Mouse (Mus musculus) cerebellum, adult 11 months (tissue): ENCODE data around the gene Ncam1.

ENCODE experiments used
- DNase-seq: peaks from one replicate; pipeline ENCODE4 v3.0.0; 2022

Ncam1 gene

DNA sequence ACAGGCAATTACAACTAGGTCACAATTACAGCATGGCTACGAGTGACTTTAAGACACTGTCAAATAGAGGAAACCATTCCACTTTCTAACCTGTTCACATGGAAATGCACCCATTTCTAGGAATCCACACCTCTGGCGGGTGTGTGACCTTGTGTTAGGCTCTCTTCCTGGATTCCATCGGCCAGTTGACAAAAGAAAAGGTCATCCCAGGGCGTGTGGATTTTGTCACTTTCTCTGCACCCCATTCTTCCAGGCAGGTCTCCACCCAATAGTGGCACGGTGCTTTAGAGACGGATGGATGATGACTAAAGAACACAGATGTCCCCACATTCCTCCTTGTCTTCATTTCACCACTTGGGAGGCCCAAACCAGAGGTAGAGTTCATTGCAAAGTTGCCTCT, 47.3 kb downstream of the Ncam1 start:
- DNase-seq = no peak

DNA sequence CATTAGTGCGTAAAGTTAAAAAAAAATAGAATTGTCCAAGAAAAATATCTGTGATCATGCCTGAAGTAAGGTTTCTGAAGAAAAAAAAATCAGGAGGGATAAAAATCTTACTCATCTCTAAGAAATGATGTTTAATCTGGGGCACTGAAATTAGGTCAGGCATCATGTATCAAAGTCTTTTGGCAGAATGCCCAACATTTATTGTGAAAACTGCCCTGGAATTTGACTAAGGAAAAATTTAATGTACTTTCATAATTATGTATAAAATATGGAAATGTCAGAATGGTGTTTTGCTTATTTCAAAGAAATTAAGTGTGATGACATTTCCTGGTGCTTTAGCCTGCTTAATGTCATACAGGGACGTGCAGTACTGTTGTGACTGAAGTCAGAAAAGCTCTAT, 52.5 kb downstream of the Ncam1 start:
- no peak for DNase-seq

DNA sequence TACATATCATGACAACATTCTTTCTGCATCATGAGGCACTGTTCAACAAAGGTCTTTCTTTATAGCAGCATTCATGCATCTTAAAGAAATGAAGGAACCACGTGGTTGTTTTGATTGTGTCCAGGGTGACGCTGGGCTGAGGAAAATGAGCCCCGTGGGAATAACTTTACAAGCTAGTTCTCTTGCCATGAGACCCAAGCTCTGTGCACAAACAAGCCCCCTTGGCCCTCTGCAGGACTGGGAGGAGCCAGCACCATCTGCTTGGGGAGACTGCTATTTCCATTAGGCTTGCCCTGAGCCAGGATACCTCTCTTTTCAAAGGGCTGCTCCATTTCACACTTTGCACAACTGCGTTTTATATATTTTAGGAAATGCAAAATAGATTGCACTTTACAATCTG, 53.0 kb downstream of the Ncam1 start:
- no peak for DNase-seq

DNA sequence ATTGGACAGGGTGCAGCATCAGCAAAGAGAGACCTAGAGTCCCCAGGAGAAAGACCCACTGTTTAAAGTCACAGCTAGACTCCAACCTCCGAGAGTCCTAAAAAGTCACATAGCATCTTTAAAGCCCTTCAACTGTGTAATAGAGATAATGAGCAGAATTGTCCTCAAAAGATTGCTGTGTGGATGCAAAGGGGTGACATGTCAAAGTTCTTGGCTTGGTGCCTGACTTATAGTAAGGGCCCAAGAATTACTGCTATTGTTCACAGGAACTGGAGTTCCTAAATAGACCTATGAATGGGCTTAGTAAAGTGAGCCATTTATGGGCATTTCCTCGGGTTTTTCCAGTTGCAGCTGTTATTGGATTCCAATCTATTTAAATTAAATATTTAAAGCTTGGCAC, 54.4 kb downstream of the Ncam1 start:
- DNase-seq = no peak

DNA sequence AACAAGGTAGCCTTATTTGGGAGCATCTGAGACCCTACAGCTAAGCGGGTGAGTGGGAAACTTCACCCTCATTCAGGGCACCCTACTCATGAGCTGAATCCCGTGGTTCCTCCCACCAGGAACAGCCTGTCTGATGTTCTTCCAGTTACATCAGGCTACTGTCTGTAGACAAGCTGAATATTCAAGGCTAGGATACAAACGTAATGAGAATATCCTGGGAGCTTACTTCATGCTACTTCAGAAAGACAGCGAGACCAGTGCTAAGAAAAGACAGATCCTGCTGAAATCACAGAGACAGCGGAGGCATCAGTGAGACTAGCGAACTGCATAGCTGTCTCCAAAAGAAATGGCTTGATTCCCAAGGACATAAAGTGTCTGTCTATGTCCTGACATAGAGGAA, 58.8 kb downstream of the Ncam1 start:
- DNase-seq = no peak

DNA sequence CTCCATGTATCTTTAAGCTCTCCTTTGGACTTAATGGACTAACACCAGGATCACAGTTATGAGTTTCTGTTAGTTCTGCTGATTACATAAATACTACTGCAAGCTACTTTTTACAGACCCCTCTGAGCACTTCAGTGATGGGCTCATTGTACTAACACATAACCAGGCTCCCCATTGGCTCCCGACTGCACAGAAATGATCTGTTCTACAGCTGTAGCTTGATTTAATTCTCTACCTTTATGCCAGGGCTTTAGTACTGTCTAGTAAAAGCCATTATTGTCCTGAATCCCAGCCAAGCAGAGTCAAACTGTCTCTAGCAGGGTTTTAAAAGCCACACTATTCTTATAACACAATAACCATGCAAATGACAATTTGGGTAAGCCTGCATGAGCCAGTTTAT, 60.2 kb downstream of the Ncam1 start:
- no peak for DNase-seq

DNA sequence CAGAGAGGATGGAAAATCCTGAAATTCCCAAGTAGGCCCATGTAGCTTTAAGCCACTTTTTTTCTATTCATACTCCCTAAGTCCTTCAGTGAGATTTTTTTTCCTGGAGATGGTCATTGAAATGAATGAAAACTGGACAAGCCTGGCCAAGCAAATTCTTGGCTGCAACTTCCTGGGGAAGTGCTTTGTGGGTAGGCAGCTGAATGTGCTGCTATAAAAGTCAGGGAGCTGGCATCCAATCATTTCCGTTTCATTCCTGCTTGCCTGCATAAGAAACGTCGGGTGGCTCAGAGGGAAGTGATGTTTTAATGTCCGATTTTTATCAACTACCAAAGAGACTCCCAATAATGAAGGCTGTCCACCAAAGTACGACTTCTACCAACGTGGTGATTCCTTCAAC, 61.6 kb downstream of the Ncam1 start:
- no peak for DNase-seq

DNA sequence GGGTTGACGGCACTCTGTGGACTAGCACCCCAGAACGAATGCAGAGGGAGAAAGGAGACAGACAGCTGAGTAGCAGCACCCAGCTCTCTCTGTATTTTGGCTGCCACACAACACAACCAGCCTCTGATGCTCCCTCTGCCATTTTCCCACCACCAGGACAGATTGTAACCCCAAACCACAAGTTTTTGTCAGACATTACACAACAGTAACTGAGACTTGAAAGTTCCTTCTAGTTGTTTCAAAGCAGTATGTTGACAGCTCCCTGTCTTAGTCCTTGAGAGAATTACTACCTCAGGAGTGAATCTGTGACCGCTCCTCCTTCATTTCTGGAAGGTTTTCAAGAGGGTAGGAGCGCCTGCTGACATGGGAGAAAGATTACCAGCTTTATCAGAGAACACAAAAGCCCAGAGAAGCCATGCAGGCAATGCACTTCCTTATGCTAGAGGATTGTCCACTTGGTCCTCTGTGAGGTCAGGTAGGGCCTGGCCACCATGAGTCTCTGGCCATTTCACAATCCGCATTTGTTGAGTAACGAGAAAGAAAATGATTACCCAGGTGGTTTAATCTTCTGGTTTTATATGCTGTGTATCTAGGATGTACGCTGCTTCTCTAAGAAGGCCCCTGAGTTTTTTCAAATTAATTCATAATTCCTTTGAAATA, 64.2 kb downstream of the Ncam1 start:
- DNase-seq = no peak

DNA sequence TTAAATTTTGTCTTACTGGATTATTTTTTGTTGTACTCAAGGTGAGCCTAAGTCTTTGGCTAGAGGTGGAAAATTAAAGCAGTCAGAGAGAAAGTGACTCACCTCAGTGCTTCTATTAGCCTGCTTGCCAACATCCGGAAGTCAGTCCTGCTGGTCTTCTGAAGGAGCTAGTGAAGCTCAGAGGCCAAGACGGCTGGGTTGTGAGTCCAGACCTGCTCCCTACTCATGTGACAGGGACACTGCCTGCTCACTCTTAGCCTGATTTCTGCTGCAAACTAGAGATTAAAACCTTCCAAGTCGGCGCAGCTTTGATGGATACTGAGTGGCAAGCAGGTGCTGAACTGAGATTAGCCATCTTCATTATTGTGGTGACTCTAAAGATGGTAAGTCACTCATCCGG, 65.0 kb downstream of the Ncam1 start:
- DNase-seq = peak; percentile 47

DNA sequence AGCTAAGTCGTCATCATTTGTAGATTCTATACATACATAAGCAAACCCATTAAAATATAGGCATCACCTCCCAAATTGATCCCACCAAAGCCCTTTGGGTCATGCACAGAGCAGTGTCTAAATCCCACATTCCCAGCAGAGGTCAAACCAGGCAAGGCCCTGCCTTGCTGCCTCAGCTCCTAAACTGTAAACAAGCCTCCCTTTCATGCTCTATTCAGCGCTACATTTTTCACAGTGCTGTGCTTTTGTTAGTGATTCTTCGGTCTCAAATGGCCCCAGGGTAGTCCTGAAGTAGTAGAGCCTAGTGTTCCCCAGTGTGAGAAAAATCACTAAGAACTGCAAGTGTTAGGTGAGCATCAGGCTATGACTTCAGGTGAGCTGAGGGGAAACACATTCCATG, 69.2 kb downstream of the Ncam1 start:
- DNase-seq = no peak

DNA sequence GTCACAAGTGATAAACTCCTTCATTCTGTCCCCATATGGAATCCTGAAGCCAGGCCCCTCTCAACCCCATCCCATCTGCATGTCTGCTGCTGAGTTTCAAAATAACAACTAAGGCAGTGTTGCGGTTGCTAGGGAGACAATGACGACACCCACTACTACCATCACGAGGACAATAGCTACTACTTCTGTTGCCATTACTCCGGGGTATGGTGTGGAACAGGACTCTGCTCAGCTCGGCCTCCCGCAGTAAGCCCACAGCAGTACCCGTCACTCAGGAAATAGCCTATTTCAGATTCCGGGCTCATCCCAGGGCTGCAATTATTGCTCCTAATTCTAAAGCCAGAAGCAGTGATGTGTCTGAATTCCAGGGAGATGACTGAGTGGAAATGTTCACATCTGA, 70.5 kb downstream of the Ncam1 start:
- DNase-seq = no peak

DNA sequence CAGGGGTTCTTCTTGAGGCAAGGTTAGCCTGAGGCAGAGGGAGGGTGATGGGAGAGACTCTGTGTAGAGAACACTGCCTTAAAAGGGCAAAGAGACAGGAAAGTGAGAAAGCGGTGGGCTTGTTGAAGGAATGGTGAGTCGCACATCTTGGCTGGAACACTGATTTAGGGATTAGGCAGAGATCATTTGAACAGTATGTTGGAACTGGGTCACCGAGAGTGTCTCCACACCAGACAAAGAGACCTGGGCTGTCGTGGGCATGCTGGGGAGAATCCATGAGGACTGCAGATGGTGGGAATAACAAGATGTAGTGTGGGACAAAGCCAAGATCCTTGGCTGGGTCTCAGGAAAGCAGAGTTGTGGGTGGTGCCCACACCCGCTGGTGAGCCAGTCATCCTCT, 76.0 kb downstream of the Ncam1 start:
- peak; percentile 65 for DNase-seq

DNA sequence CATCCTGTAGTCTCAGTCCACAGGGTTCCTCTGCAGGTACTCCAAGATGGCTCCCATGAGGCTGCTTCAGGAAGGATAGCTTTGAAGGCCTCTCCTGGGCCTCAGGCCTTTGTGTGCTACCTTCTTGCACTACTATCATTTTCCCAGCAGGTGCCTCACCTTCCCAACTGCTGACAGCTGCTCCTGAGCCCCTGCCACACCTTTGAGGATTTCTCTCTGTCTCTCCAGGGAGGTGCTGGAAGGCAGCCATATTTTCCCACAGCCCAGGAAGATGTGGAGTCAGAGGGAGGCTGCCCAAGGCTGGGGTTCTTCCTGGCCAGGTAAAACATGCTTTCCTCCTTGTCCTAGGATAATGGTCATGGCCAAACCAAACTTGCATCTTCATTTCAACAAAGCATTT, 83.6 kb downstream of the Ncam1 start:
- DNase-seq = peak; percentile 56

DNA sequence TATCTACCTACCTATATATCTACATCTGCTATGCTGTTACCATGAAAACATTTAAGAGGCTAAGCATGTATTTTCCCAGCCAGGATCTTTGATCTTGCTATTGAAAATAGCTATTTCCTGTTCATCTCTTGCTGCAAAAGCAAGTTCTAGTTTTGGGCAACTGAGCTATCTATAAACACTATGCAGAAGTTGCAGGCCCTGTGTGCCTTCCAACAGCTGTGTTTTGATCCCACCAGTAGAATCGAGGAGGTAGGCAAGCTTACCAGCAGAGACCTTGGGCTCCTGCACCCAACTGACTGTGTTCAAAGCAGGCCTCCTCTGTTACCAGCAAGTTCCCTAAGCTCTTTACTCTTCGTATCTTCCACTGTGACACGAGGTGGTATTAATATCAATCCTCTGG, 84.6 kb downstream of the Ncam1 start:
- no peak for DNase-seq

DNA sequence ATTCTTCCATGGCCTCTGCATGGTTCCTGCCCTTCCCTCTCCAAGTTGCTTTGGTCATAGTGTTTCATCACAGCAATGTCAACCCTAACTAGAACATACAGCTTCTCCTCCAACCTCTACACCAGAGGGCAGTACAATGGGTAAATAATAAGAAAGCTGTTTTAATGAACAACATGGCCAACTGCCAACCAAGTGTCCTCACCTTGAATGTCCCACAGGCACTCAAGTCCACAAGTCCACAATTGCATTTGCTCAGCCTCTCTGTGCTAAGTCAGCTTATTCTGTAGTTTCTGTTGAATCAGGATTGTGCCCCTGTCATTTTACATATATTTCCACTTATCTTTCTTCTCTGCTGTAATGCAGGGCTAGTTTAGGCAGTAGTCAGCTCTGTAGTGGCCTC, 91.1 kb downstream of the Ncam1 start:
- DNase-seq = no peak

DNA sequence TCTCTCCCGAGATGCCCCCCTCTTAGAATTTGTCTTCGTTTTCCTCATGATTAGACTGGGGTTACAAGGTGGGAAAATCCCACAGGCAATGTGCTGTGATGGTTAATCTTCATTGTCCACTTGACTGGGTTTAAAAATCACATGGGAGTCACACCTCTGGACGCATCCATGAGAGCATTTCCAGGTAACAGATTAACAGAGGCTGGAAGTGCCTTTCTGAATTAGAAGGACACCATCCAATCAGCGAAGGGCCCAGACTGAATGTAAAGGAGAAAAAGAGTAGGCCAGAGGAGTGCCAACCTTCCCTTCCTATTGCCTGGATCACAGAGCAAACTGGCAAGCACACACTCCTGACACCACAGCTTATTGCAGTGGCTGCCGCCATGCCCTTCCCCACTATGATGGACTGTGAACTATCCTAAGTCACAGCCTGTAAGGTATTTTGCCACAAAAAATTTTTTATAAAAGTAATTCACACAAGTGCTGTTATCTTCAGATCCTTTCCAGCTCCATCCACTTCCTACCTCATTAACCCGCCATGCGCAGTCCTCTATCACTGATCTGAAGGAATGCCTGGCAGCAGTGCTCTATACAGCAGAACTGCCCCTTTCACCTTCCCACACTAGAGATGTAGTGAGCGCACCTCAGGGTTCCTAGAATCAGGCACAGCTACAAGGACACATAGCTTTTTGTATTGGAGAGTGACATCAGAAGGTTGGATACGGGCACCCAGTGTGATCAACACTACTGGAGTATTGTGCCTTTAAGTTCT, 94.3 kb downstream of the Ncam1 start:
- DNase-seq = no peak

DNA sequence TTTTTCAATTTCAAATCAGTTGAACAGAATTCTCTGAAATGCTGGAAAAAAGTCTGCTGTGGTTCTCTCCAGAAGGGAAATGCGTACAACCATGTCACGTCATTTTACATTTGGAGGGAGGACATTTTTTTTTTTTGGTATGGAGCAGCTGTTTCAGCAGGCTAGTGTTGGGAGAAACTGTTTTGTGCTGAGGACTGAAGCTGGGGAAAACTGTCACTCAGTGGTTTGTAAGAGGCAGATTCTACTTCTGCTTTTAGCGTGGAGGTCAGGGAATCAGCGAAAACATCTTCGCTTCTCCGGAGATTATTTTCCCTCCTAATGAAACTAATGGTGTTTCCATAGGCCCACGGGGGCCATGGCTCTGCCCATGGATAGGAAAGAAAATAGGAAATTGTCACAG, 103.4 kb downstream of the Ncam1 start:
- DNase-seq = no peak

DNA sequence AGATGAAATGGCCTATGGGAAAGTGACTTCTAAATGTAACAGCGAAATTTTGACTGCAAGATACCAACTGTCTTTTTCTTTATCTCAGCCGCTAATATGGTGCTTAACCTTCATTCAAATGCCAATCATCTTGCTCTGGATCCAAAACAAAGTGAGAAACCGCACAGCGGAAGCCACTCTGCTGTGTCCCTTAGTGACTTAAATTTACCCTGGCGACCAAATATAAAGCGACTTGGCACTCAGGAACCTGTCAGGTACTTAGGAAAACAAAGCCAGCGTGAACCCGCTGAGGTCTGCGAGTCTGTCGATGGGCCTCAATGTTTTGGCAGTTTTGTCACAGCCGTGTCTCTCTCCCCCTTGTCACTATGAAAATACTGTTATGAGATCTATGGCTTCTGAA, 105.9 kb downstream of the Ncam1 start:
- DNase-seq = no peak

DNA sequence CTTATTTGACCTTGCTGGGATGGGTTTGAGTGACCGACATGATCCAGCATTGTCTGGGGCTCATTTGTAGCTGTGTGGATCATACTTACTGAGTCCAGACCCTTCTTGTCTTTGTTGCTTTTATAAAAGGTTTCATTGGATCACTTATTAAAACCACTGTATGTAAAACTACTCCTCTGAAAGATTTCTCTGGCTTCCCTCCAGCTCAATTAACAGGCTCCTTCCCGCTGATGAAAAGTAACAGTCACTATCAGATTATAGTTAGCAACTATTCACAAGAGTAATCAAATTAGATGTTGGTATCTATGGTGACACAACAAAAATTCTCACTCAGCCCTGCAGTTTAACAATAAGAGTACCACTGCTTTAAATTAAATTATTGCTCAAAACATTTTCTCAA, 107.4 kb downstream of the Ncam1 start:
- no peak for DNase-seq

DNA sequence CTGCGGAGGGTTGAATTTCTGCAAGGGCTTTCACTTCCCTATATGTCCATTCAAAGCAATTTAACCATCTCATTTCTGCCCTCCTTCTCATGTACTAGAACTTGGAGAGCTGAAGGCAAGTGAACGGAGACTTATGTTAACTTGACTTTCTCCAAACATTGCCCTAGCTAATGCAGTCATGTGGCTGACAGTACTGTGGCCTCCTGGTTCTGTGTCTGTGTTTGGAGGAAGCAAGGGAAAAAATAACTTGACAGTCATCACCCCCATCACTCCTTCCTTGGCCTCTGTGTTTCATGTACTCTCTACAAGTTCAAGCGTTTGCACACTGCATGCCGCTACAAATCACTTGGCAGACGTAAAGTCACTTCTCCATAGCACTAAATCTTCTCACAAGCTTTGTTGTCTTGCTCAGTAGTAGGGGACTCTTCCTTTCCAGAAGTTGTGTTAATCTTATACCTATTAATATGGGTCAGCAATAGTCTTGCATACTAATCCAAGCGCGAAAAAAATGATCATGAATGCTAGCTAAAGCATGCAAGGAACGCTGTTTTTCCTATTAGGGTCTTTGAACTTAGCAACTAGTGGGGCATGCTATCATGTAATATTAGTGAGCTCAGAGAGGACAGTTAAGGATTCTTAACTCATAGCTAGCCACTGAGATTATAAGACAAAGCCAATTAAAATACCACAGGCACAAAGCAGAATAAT, 115.0 kb downstream of the Ncam1 start:
- DNase-seq = no peak

DNA sequence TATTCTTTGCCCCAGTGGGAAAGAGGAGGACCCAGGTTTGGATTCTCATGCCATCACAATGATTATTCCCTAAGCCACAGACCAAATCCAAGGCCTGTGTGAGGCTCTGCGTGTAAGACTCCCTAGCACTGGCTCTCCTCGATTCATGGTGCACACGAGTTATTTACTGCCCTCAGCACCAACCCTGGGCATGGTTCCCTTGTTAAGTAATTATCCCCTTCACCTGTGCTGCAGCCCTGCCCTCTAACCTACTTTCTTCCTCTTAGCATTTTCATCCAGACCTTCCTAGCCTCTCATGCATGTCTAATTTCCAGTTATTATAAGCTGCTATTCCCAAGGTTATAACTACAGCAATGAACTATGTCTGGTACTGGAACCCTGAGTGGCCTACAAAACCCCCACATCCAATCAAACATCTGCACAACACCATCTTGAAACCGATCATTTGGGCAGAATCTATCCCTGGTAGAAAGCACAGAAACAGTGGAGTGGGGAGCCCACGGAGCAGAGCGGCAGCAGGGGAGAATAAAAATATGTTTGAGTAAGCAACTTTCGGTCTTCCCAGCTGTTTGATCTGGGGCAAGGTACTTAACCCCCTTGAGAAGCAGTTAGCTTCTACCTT, 116.8 kb downstream of the Ncam1 start:
- no peak for DNase-seq

DNA sequence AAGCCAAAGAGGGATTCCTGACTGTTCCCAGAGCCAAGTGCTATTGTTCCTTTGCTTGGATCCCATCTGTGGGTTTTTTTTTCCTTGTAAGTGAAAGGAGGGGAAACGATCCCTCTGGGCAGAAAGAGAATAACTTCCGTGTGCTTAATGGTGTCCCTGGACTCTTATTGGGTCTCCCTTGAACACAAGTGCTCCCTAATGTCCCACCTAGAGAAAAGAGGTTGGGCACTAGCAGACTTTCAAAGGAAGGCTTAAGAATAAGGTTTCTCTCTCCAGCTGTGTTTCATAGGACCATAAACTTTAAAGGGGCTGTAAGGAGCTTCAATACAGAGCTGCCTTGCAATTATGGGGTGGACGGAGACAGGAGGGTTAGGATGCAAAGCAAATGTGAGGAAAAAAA, 119.5 kb downstream of the Ncam1 start:
- DNase-seq = no peak

DNA sequence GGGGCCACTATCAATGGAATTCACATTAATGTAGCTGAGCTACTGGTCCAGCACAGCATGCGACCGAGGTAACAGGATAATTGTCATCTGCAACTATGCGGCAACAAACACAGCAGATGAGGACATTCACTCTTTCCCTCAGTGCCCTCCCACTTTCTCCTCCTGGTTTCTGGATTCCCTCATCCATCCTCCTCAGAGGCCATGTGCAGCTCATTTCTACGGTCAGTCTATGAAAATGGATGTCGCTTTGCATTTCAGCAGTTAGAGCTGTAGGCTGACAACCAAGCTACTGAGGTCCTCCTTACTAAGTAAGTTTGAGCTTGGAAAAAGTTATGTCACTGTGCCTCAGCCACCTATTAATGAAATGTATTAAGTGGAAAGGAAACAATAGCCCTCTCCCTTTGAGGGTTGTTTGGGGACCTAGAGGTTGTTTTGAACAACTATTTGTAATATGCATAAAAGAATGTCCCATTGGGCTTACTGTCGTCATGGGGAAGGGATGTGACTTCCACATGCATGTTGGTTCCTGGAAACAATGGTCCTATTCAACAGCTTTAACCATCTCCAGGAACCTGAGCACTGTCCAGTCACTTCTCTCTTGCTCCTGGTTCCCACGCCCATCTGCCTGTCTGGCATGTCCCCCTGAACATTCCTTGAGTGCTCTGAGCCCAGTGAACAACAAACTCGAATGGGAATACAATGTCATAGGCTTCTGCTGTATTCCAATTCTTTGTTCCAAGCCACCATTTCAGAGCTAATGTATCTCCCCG, 122.8 kb downstream of the Ncam1 start:
- no peak for DNase-seq
